Mouse (Mus musculus) ES-E14 (cell line): ENCODE measurements around the gene Epb41l4b.

Source experiments
- CHD2 ChIP-seq: IDR thresholded peaks from 2 replicates; pipeline ENCODE4 v1.6.1; 2014; ENCODE audit warnings: mild to moderate bottlenecking, low read depth, low read length, inconsistent platforms
- HCFC1 ChIP-seq: IDR thresholded peaks from 2 replicates; pipeline ENCODE4 v1.6.1; 2012; ENCODE audit warnings: low read length, inconsistent platforms, borderline replicate concordance; ENCODE audit not compliant: insufficient read depth
- MAFK ChIP-seq: IDR thresholded peaks from 2 replicates; pipeline ENCODE4 v1.6.1; 2014; ENCODE audit warnings: mild to moderate bottlenecking, low read depth, low read length, inconsistent platforms; ENCODE audit not compliant: insufficient read depth
- ZC3H11A ChIP-seq: IDR thresholded peaks from 2 replicates; pipeline ENCODE4 v1.6.1; 2012; ENCODE audit warnings: low read depth, mild to moderate bottlenecking, inconsistent platforms, low read length, borderline replicate concordance

DNA sequence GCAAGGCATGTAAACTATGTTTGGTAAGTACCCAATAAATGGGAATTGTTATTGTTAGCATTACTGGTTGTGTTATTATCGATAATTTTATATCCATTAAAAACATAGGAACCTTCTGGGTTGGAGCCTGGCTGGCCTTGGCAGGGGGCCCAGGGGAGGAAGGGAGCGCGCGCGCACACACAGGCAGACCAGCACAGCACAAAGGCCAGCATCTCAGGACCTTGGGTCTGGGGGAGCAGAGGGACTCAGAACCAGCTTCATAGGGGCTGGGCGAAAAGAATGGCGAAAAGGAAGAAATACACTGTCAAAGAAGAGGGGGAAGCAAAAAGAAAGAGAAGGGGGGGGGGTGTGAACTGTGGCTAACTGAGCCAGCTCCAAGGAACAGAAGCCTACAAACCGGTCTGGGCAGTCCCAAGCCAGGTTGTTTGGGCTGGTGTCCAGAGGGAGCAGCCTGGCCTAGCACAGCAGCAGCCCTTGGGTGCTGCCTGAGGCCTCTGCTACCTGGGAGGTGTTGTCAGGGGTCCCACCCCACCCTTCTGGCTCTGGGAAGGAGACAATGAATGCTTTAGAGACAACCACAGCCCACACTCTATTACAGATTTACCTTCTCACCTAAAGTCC lies 13.4 kb upstream of the Epb41l4b start:
- TF ChIP-seq MAFK (no peak), ZC3H11A (no peak), HCFC1 (no peak), CHD2 (no peak)
